Mouse (Mus musculus) gastrocnemius, adult 2 months (tissue): ENCODE results near the gene Ppy. TPM values are rescaled to one million over a fixed set of nuclear protein-coding genes. Genes with fewer than 3 reads are reported as not detected.

Source experiments
- DNase-seq: peaks from one replicate; pipeline ENCODE4 v3.0.0; 2022
- H3K27ac ChIP-seq: fragments of 200-600 bp; 2 replicates; pipeline ENCODE4 v1.8.1; 2022; ENCODE audit warnings: mild to moderate bottlenecking
- H3K4me3 ChIP-seq: fragments of 200-600 bp; 2 replicates; pipeline ENCODE4 v1.8.1; 2022; ENCODE audit warnings: mild to moderate bottlenecking, moderate library complexity
- CTCF ChIP-seq: fragments of 200-600 bp; IDR thresholded peaks from 2 replicates; pipeline ENCODE4 v1.8.1; 2022; ENCODE audit warnings: antibody characterized with exemption, mild to moderate bottlenecking, moderate library complexity
- intact Hi-C: fragments of 180-260 bp; cut with DNase I; formaldehyde crosslinking; loops from one replicate; pipeline ENCODE4 v1.15.1; 2025
- total RNA-seq, 2 experiments: library from RNA; stranded (reverse); gene quantifications; 2 replicates each; pipeline ENCODE4 v1.2.3; 2021

The Ppy gene
- total RNA-seq, 2 experiments from 2014 or later: not detected

GRCm38 (mm10) chr11:102116241-102116640 lies 15.1 kb upstream of the Ppy start:
- intact Hi-C loops: no loop called here
- no peak for DNase-seq
- H3K27ac ChIP-seq: no peak overlapping the region
- no peak overlapping the region for H3K4me3 ChIP-seq
- TF ChIP-seq CTCF: no peak

DNA sequence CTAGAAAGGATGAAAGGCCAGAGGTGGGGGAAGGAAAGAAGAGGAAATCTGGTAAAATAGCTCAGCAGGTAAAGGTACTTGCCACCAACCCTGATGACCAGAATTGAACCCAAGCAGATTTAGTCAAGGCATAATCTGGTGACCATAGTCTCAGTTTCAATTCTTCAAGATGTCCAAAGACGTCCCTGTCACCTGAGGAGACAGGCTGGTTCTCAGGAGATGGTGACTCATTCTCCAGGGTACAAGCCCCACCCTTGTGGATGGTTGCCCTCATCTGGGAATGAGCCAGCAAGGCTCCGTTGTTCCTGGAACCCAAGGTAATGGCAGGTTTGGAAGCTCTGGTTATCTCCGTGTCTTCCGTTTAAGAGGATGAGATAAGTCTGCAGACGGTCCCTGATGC lies 10.5 kb upstream of the Ppy start:
- intact Hi-C loops: no loop called here
- Histone ChIP-seq H3K27ac (no peak overlapping the region), H3K4me3 (no peak overlapping the region)
- no peak for DNase-seq
- no peak for TF ChIP-seq CTCF

GRCm38 (mm10) chr11:102107732-102108131 lies 6.6 kb upstream of the Ppy start, which contains the start of gene Pyy:
TSS of gene Pyy (minus strand) at chr11:102107832.
- H3K4me3 ChIP-seq: no peak within 1 kb of the TSS
- TF ChIP-seq CTCF: no peak
- DNase-seq: no peak
- intact Hi-C loops: no loop called here
- H3K27ac ChIP-seq: no peak within 1 kb of the TSS

DNA sequence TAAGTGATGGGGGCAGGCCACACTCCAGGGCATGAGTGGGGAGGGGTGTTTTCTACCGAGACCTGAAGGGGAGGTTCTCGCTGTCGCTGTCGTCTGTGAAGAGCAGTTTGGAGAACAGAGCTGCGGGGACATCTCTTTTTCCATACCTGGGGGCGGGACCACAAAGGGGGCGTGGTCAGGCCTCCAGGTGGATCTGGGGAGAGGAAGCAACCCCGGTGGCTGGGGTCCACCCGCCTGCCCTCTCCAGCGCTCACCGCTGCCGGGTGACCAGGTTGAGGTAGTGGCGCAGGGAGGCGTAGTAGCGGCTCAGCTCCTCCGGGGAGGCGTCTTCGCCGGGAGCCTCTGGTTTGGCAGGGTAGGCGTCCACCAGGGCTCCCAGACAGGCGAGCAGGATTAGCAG lies 5.8 kb upstream of the Ppy start:
- no peak for TF ChIP-seq CTCF
- no peak overlapping the region for H3K27ac ChIP-seq
- DNase-seq: no peak
- H3K4me3 ChIP-seq: no peak overlapping the region
- intact Hi-C loops: no loop called here

- peak; percentile 77 for DNase-seq
- TF ChIP-seq CTCF: peak; percentile 97
- Histone ChIP-seq H3K4me3 (no peak overlapping the region), H3K27ac (no peak overlapping the region)
- intact Hi-C loops: loop anchor here (1.0 to 2.0 kb wide), 2 partner anchors 36 to 165 kb away; no protein-coding TSS in a partner anchor
Measured at GRCm38 (mm10) chr11:102102485-102103258, 1.6 kb upstream of the Ppy start.

GRCm38 (mm10) chr11:102096887-102097391 lies 4.2 kb downstream of the Ppy start:
- intact Hi-C loops: no loop called here
- H3K27ac ChIP-seq: no peak overlapping the region
- DNase-seq: peak; percentile 82
- no peak overlapping the region for H3K4me3 ChIP-seq
- TF ChIP-seq CTCF: peak; percentile 55

DNA sequence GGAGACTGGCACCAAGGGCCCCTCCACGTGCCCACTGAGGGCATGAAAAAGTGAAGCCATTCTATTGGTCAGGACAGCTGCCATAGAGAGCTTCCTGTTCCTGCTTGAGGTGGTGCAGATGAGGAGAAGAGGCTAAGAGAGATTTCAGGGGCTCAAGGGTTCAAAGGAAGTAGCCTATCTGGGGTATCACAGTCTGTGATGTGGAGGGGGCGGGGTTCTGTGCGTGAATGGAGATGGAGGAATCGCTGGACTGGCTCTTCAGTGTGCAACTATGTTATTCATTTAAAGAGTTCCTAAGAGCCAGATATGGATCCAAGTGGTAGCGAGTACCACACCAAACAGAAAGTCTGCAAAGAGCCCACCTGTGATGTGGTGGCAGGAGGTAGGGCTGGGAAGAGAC lies 4.7 kb downstream of the Ppy start:
- no peak overlapping the region for H3K4me3 ChIP-seq
- intact Hi-C loops: no loop called here
- TF ChIP-seq CTCF: no peak
- DNase-seq: no peak
- H3K27ac ChIP-seq: no peak overlapping the region

DNA sequence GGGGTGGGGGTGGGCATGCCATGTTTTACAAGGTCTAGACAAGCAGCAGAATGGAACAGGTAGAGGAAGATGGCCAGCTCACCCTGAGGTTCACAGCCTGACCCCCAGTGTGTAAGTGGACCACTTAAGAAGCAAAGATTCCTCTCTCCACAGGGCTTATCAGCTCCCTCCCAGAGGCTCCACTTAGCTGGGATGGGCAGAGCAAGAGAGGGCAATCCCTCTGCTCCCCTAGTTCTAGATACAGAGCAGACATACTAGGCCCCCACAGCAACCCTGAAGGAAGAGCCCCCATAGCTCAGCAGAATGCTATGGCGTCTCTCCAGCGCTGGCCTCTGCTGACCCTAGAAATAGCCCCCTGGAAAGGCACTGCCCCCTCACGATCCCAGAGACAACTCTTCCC lies 5.4 kb downstream of the Ppy start:
- TF ChIP-seq CTCF: no peak
- Histone ChIP-seq H3K27ac (no peak overlapping the region), H3K4me3 (no peak overlapping the region)
- intact Hi-C loops: no loop called here
- DNase-seq: no peak

GRCm38 (mm10) chr11:102089088-102089808 lies 11.9 kb downstream of the Ppy start:
- H3K27ac ChIP-seq: peak overlapping the region; percentile 74; the same call in 1 of the 2 replicates
- H3K4me3 ChIP-seq: peak overlapping the region; percentile 86
- DNase-seq: peak; percentile 46
- intact Hi-C loops: loop anchor here (2.0 kb wide), 1 partner anchor 28 kb away; no protein-coding TSS in a partner anchor
- peak; percentile 72 for TF ChIP-seq CTCF

- peak; percentile 64 for DNase-seq
- intact Hi-C loops: loop anchor here (2.0 kb wide), 1 partner anchor 27 kb away; no protein-coding TSS in a partner anchor
- TF ChIP-seq CTCF: no peak
- H3K27ac ChIP-seq: peak within 1 kb of the TSS; percentile 74
- H3K4me3 ChIP-seq: peak within 1 kb of the TSS; percentile 86
Measured at GRCm38 (mm10) chr11:102087931-102088898, 12.9 kb downstream of the Ppy start, which contains the start of gene Mpp2. TSS of gene Mpp2 (minus strand) at chr11:102088515.

GRCm38 (mm10) chr11:102087081-102087751 lies 13.9 kb downstream of the Ppy start:
- peak; percentile 65 for DNase-seq
- TF ChIP-seq CTCF: no peak
- H3K4me3 ChIP-seq: peak overlapping the region; percentile 86
- intact Hi-C loops: no loop called here
- peak overlapping the region; percentile 74 for H3K27ac ChIP-seq
